Mouse (Mus musculus) limb, embryonic 14.5 days (tissue): ENCODE measurements around the gene Vcp. TPM values are rescaled to one million over a fixed set of nuclear protein-coding genes. Genes with fewer than 3 reads are reported as not detected.
"Not testable (repeated sequence)": the region's sequence is repeated elsewhere in the genome, so short reads cannot be mapped to it uniquely, and the experiment has no call there.

Source experiments
- ATAC-seq: fragments of 200-750 bp; cut with Nextera tagmentation; 2 replicates; pipeline ENCODE4 v1.8.0; 2017; ENCODE audit warnings: low read depth, moderate number of reproducible peaks, moderate TSS enrichment; ENCODE audit not compliant: low FRiP score
- DNase-seq: peaks from one replicate; pipeline ENCODE4 v3.0.0-alpha.2; 2015; ENCODE audit warnings: low spot score
- H3K27ac ChIP-seq: fragments of 300-500 bp; sonication (generic); replicated peaks from 2 replicates; pipeline ENCODE4 v1.5.1; 2014; ENCODE audit warnings: low read depth, mild to moderate bottlenecking, low read length, moderate library complexity, mixed read lengths
- H3K27me3 ChIP-seq: fragments of 300-500 bp; sonication (generic); 2 replicates; pipeline ENCODE4 v1.6.1; 2014; ENCODE audit warnings: low read length, mixed read lengths; ENCODE audit not compliant: control insufficient read depth, insufficient read depth
- H3K36me3 ChIP-seq: fragments of 300-500 bp; sonication (generic); 2 replicates; pipeline ENCODE4 v1.6.1; 2014; ENCODE audit warnings: mild to moderate bottlenecking, low read length, moderate library complexity, mixed read lengths; ENCODE audit not compliant: control insufficient read depth, insufficient read depth
- H3K4me1 ChIP-seq: fragments of 300-500 bp; sonication (generic); 2 replicates; pipeline ENCODE4 v1.6.1; 2014; ENCODE audit warnings: antibody characterized with exemption, low read length, mixed read lengths; ENCODE audit not compliant: control insufficient read depth, insufficient read depth
- H3K4me2 ChIP-seq: fragments of 300-500 bp; sonication (generic); replicated peaks from 2 replicates; pipeline ENCODE4 v1.6.1; 2014; ENCODE audit warnings: low read depth, mild to moderate bottlenecking, low read length, moderate library complexity; ENCODE audit not compliant: severe bottlenecking
- H3K4me3 ChIP-seq: fragments of 300-500 bp; sonication (generic); replicated peaks from 2 replicates; pipeline ENCODE4 v1.5.1; 2014; ENCODE audit warnings: low read length
- H3K9ac ChIP-seq: fragments of 300-500 bp; sonication (generic); 2 replicates; pipeline ENCODE4 v1.6.1; 2014; ENCODE audit warnings: mild to moderate bottlenecking, low read depth, low read length, moderate library complexity; ENCODE audit not compliant: severe bottlenecking
- H3K9me3 ChIP-seq: fragments of 300-500 bp; sonication (generic); 2 replicates; pipeline ENCODE4 v1.6.1; 2016; ENCODE audit warnings: low read length; ENCODE audit not compliant: control insufficient read depth
- POLR2A ChIP-seq: fragments of 200-500 bp; IDR thresholded peaks from 2 replicates; pipeline ENCODE4 v1.8.0; 2012; ENCODE audit warnings: inconsistent platforms, mild to moderate bottlenecking, moderate library complexity, borderline replicate concordance; ENCODE audit not compliant: insufficient read depth, insufficient read length; ENCODE audit errors: extremely low read depth
- WGBS: fragments of 180-500 bp; shearing (Covaris S2); extraction: QIAGEN DNeasy Blood & Tissue Kit; methylation state at CpG from one replicate; pipeline ENCODE4 v1.1.7; 2014; 5-methylcytosine and 5-hydroxymethylcytosine counted together
- polyA plus RNA-seq, 2 experiments: library from polyadenylated mRNA; depleted of rRNA in 1 of 2; stranded (reverse) in 1 of 2; unstranded in 1 of 2; fragments of >200 nt; fragmentation: Nextera tagmentation in 1 of 2; extraction: Ambion mirVana in 1 of 2; gene quantifications; 2 replicates each; pipeline versions ENCODE4 v1.2.1 to v1.2.3; 2012 to 2014

Gene Vcp
- polyA plus RNA-seq, 2 experiments: 248 to 468 TPM

DNA sequence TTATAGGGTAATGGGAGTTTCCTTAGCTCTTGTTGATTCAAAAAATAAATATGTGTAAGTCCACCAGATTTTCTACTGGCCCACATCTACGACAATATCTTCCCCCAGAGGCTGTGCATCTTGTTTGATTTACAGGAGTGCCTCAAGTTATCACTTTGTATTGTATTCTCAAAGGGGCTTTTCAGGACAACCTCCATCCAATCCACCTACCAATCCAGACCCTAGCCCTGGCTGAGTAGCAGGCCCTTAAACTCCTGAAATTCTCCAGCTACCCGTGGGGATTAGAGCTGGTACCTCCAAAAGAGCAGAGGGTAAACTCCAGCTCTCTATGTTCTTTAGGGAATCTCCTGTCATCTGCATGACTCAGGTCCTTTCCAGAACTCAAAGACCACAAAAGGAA lies 2.3 kb downstream of the Vcp start:
- Histone ChIP-seq H3K9ac (no peak overlapping the region), H3K27me3 (no peaks in the 10 kb centered on the region), H3K27ac (no peak overlapping the region), H3K36me3 (peaks cover 33% of the 10 kb centered on the region), H3K4me3 (peak overlapping the region; percentile 91), H3K4me1 (peaks cover 10% of the 10 kb centered on the region), H3K9me3 (no peaks in the 10 kb centered on the region), H3K4me2 (peak overlapping the region; percentile 87)
- ATAC-seq (no peak), DNase-seq (no peak)
- no peak for TF ChIP-seq POLR2A
- WGBS: 71% methylated on average over 2 of the region's 2 CpGs

DNA sequence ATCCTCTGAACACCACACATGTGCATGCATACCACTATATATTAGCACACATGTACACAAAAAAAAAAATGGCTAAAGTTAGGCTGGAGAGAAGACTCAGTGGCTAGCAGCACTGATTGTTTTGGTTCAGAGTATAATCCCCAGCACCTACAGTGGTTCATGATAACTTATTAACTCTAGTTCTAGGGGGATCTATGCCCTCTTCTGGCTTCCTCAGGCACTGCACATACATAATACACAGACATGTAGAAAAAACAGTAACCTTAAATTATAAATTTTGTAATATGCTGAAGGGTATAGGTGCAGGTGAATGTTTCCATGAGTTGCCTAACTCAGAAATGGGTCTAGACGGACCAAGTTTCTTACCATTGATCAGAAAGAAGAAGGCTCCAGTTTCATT lies 12.0 kb downstream of the Vcp start:
- Histone ChIP-seq H3K27me3 (no peaks in the 10 kb centered on the region), H3K9me3 (no peaks in the 10 kb centered on the region), H3K4me1 (no peaks in the 10 kb centered on the region), H3K4me3 (no peak overlapping the region), H3K27ac (no peak overlapping the region), H3K36me3 (peaks cover 94% of the 10 kb centered on the region), H3K4me2 (no peak overlapping the region), H3K9ac (no peak overlapping the region)
- no peak for TF ChIP-seq POLR2A
- 86% methylated on average over 1 of the region's 1 CpGs for WGBS
- ATAC-seq: no peak
- DNase-seq: no peak

DNA sequence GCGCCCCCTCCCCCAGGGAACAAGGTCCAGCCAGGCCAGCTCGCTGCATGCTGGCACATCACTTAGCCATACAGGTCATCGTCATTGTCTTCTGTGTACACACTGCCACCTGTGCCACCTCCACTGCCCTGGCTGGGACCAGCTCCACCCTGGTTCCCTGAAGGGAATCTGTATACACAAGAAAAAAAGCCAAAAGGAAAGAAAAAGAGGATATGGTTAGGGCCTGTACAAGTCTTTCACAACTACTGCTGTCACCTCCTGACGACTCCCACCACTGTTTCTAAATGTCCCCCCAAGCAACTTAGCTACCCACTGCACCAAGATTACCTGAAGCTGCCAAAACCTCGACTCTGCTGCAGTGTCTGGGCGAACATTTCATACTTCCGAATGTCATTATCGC lies 19.8 kb downstream of the Vcp start:
- not testable (repeated sequence) for H3K4me1 ChIP-seq, H3K9me3 ChIP-seq, ATAC-seq, H3K27ac ChIP-seq, DNase-seq, H3K27me3 ChIP-seq, H3K4me2 ChIP-seq, H3K4me3 ChIP-seq, H3K9ac ChIP-seq
- WGBS: 98% methylated on average over 7 of the region's 8 CpGs
- H3K36me3 ChIP-seq: peaks cover 73% of the 10 kb centered on the region

DNA sequence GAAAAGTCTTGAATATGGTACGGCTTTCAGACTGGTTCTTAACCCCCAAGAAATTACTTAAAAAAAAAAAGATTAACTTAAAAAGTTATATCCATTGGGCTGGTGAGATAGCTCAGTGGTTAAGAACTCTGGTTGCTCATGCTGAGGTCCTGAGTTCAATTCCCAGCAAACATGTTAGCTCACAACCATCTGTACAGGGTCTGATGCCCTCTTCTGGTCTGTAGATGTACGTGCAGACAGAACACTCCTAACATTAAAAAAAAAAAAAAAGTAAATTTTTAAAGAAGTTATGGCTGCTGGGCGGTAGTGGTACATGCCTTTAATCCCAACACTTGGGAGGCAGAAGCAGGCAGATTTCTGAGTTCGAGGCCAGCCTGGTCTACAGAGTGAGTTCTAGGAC lies 22.2 kb downstream of the Vcp start:
- TF ChIP-seq POLR2A: no peak
- no peak for DNase-seq
- no peaks in the 10 kb centered on the region for H3K9me3 ChIP-seq
- H3K9ac ChIP-seq: no peak overlapping the region
- H3K4me2 ChIP-seq: no peak overlapping the region
- no peak for ATAC-seq
- 94% methylated on average over 4 of the region's 4 CpGs for WGBS
- H3K27me3 ChIP-seq: no peaks in the 10 kb centered on the region
- peaks cover 52% of the 10 kb centered on the region for H3K36me3 ChIP-seq
- no peaks in the 10 kb centered on the region for H3K4me1 ChIP-seq
- no peak overlapping the region for H3K4me3 ChIP-seq
- no peak overlapping the region for H3K27ac ChIP-seq

DNA sequence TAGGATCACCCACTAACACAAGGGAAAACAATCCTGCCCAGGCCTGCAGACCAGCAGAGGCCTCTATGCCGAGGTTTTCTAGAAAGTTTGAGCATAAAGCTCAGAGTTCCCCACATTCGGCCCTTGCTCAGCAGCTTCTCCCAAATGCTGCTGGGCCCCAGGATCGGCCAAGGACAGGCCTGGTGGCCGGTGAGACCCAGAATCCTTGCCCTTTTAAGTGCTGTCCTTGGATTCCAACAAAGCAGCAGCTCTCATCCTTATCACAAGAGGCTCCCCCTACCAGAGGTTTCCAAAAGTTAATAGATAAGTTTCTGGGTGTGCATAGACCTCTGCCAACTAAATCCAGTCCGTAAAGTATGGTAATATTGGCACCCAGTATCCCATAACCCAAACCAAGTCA lies 26.4 kb downstream of the Vcp start:
- Histone ChIP-seq H3K27ac (no peak overlapping the region), H3K36me3 (peaks cover 15% of the 10 kb centered on the region), H3K27me3 (no peaks in the 10 kb centered on the region), H3K4me2 (no peak overlapping the region), H3K4me3 (no peak overlapping the region), H3K4me1 (no peaks in the 10 kb centered on the region), H3K9ac (no peak overlapping the region), H3K9me3 (no peaks in the 10 kb centered on the region)
- DNase-seq: no peak
- no peak for TF ChIP-seq POLR2A
- no peak for ATAC-seq
- 82% methylated on average over 5 of the region's 5 CpGs for WGBS

DNA sequence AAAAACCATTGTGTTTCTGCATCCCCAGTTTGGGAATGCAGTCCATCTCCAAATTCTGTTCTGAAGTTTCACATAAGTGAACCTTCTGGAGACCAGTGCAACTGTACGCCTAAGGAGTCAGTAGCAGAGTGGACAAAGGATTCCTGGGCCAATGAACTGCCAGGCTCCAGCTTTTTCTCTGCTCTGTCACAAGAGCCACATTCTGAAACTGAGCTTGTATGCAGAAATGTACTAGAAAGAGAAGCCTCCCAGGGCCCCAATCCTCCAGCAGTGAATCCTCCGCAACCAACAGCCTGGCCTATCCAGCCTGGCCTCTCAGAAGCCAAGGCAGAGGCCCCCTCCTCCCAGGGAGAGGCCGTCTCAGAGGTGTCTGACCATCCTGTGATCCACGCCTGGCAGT lies 27.4 kb downstream of the Vcp start:
- Histone ChIP-seq H3K9ac (no peak overlapping the region), H3K9me3 (no peaks in the 10 kb centered on the region), H3K27ac (no peak overlapping the region), H3K27me3 (no peaks in the 10 kb centered on the region), H3K36me3 (peaks cover 8% of the 10 kb centered on the region), H3K4me1 (no peaks in the 10 kb centered on the region), H3K4me2 (no peak overlapping the region), H3K4me3 (no peak overlapping the region)
- TF ChIP-seq POLR2A: no peak
- ATAC-seq (no peak), DNase-seq (no peak)
- WGBS: 65% methylated on average over 4 of the region's 4 CpGs
